Mouse (Mus musculus) B cell, adult (primary cell): ENCODE results near the gene Sox4. TPM values are rescaled to one million over a fixed set of nuclear protein-coding genes. Genes with fewer than 3 reads are reported as not detected.

ENCODE experiments used
- total RNA-seq: library from RNA; stranded (reverse); gene quantifications from 4 replicates; pipeline ENCODE4 v1.2.4, GENCODE M21; 2023; ENCODE audit not compliant: inconsistent age

Sox4 gene
- 8.3 to 11.3 TPM (median 10.6 TPM) in 4 replicates for total RNA-seq

GRCm38 (mm10) chr13:28953581-28953991, at the start of gene Sox4:
Gene Sox4, minus strand, starts transcription at chr13:28953713.

